Mouse (Mus musculus) brain, embryonic 14.5 days (tissue): ENCODE data around the gene Ankrd34b.

Experiments
- CTCF ChIP-seq: fragments of 200-500 bp; IDR thresholded peaks from 2 replicates; pipeline ENCODE4 v1.5.1; 2012; ENCODE audit warnings: inconsistent platforms, mild to moderate bottlenecking, moderate library complexity, borderline replicate concordance; ENCODE audit not compliant: insufficient read depth, insufficient read length; ENCODE audit errors: extremely low read depth
- POLR2A ChIP-seq: fragments of 200-500 bp; IDR thresholded peaks from 2 replicates; pipeline ENCODE4 v1.6.1; 2012; ENCODE audit warnings: mild to moderate bottlenecking, inconsistent platforms, borderline replicate concordance; ENCODE audit not compliant: poor library complexity, insufficient read depth, insufficient read length, severe bottlenecking; ENCODE audit errors: extremely low read depth

- TF ChIP-seq CTCF = no peak
- no peak for TF ChIP-seq POLR2A
Observed at GRCm38 (mm10) chr13:92426294-92427051, 777 bp downstream of the Ankrd34b start.
